Mouse (Mus musculus) hematopoietic multipotent progenitor cell, adult 10-12 weeks (in vitro differentiated cells): ENCODE results near the gene Slc9a8. TPM values are rescaled to one million over a fixed set of nuclear protein-coding genes. Genes with fewer than 3 reads are reported as not detected.

ENCODE experiments used
- polyA plus RNA-seq: library from polyadenylated mRNA; stranded (reverse); fragments of >175 nt; gene quantifications from 2 replicates; pipeline ENCODE4 v1.2.3, GENCODE M21; 2012; ENCODE audit warnings: low replicate concordance

Gene Slc9a8
- polyA plus RNA-seq = 14.0 and 34.4 TPM in 2 replicates

GRCm38 (mm10) chr2:167421330-167422149 lies at the start of gene Slc9a8:
Gene Slc9a8 (plus strand): TSS chr2:167421712.

GRCm38 (mm10) chr2:167491757-167492708 lies 70.5 kb downstream of the Slc9a8 start, which contains the start of gene Rnf114:
Gene Rnf114 (plus strand): TSS chr2:167492645.

GRCm38 (mm10) chr2:167492713-167493636 lies 71.5 kb downstream of the Slc9a8 start, which contains the start of gene Spata2:
Gene Spata2 (minus strand): TSS chr2:167492887.

Other genes starting within 250 kb of the Slc9a8 start
- gene Kcnb1, start 231.6 kb upstream of the Slc9a8 start, polyA plus RNA-seq = 1.5 and 2.2 TPM in 2 replicates
- gene Ptgis, start 181.1 kb upstream of the Slc9a8 start, polyA plus RNA-seq = 1.8 and 2.2 TPM in 2 replicates
- gene B4galt5, start 72.5 kb upstream of the Slc9a8 start, polyA plus RNA-seq = 33.5 and 42.5 TPM in 2 replicates
- gene Rnf114, start 70.9 kb downstream of the Slc9a8 start, polyA plus RNA-seq = 52.2 and 56.5 TPM in 2 replicates
- gene Spata2, start 71.2 kb downstream of the Slc9a8 start, polyA plus RNA-seq = 28.4 and 29.4 TPM in 2 replicates
- 2.9 and 4.0 TPM in 2 replicates for gene Snai1, start 116.5 kb downstream of the Slc9a8 start, polyA plus RNA-seq
- gene Ube2v1, start 210.4 kb downstream of the Slc9a8 start, polyA plus RNA-seq = 94.0 and 139 TPM in 2 replicates
- gene Gm20431, start 239.8 kb downstream of the Slc9a8 start, polyA plus RNA-seq = not detected in 2 replicates